Mouse (Mus musculus) kidney, embryonic 16.5 days (tissue): ENCODE measurements at regions not wholly inside any gene's neighbourhood (a gene's known extent, or its start where the extent isn't known, plus 50 kb on each side); places are given as distances from the start of the nearest gene placed in this dataset.
A peak's percentile ranks its signal among the peaks of the same experiment; 100 is the strongest.

Source experiments
- ATAC-seq: fragments of 200-750 bp; cut with Nextera tagmentation; 2 replicates; pipeline ENCODE4 v1.8.0; 2017; ENCODE audit warnings: moderate TSS enrichment; ENCODE audit not compliant: low FRiP score, low TSS enrichment
- H3K27ac ChIP-seq: fragments of 300-500 bp; sonication (generic); 2 replicates; pipeline ENCODE4 v1.5.1; 2014; ENCODE audit warnings: low read length
- H3K27me3 ChIP-seq: fragments of 300-500 bp; sonication (generic); 2 replicates; pipeline ENCODE4 v1.6.1; 2014; ENCODE audit warnings: low read length, control low read depth, mixed read lengths; ENCODE audit not compliant: insufficient read depth
- H3K36me3 ChIP-seq: fragments of 300-500 bp; sonication (generic); 2 replicates; pipeline ENCODE4 v1.6.1; 2014; ENCODE audit warnings: low read length, control low read depth, mixed read lengths; ENCODE audit not compliant: insufficient read depth
- H3K4me1 ChIP-seq: fragments of 300-500 bp; sonication (generic); 2 replicates; pipeline ENCODE4 v1.6.1; 2014; ENCODE audit warnings: low read length, control low read depth, mixed read lengths; ENCODE audit not compliant: insufficient read depth
- H3K4me2 ChIP-seq: fragments of 300-500 bp; sonication (generic); replicated peaks from 2 replicates; pipeline ENCODE4 v1.6.1; 2014; ENCODE audit warnings: low read depth, low read length
- H3K4me3 ChIP-seq: fragments of 300-500 bp; sonication (generic); 2 replicates; pipeline ENCODE4 v1.5.1; 2014; ENCODE audit warnings: mild to moderate bottlenecking, low read length
- H3K9ac ChIP-seq: fragments of 300-500 bp; sonication (generic); replicated peaks from 2 replicates; pipeline ENCODE4 v1.6.1; 2014; ENCODE audit warnings: low read length
- H3K9me3 ChIP-seq: fragments of 300-500 bp; sonication (generic); 2 replicates; pipeline ENCODE4 v1.6.1; 2016; ENCODE audit warnings: low read length, control low read depth
- WGBS: fragments of 180-500 bp; shearing (Covaris S2); extraction: QIAGEN DNeasy Blood & Tissue Kit; methylation state at CpG from one replicate; pipeline ENCODE4 v1.1.7; 2014; 5-methylcytosine and 5-hydroxymethylcytosine counted together

- Histone ChIP-seq H3K4me2 (no peak overlapping the region), H3K27ac (no peak overlapping the region), H3K9ac (no peak overlapping the region), H3K36me3 (no peaks in the 10 kb centered on the region), H3K4me1 (peaks cover 12% of the 10 kb centered on the region), H3K9me3 (no peaks in the 10 kb centered on the region), H3K27me3 (no peaks in the 10 kb centered on the region), H3K4me3 (no peak overlapping the region)
- WGBS = 70% methylated on average over 6 of the region's 6 CpGs
- ATAC-seq = no peak
Measured at GRCm38 (mm10) chr13:28517161-28517560, 259.8 kb downstream of the Gm11361 start.

- Histone ChIP-seq H3K4me2 (no peak overlapping the region), H3K27me3 (no peaks in the 10 kb centered on the region), H3K36me3 (no peaks in the 10 kb centered on the region), H3K4me1 (peaks cover 12% of the 10 kb centered on the region), H3K9ac (no peak overlapping the region), H3K27ac (no peak overlapping the region), H3K4me3 (no peak overlapping the region), H3K9me3 (no peaks in the 10 kb centered on the region)
- WGBS = 41% methylated on average over 2 of the region's 2 CpGs
- no peak for ATAC-seq
Measured at GRCm38 (mm10) chr13:28516636-28517035, 259.3 kb downstream of the Gm11361 start.

GRCm38 (mm10) chr13:28514245-28514644 is 256.9 kb downstream of the Gm11361 start:
- H3K36me3 ChIP-seq = no peaks in the 10 kb centered on the region
- H3K9ac ChIP-seq = no peak overlapping the region
- H3K4me1 ChIP-seq = peaks cover 3% of the 10 kb centered on the region; the same call in 1 of the 2 replicates
- H3K27ac ChIP-seq = no peak overlapping the region
- no peak overlapping the region for H3K4me2 ChIP-seq
- H3K9me3 ChIP-seq = no peaks in the 10 kb centered on the region
- no peak overlapping the region for H3K4me3 ChIP-seq
- H3K27me3 ChIP-seq = no peaks in the 10 kb centered on the region
- no peak for ATAC-seq

- Histone ChIP-seq H3K9ac (no peak overlapping the region), H3K4me2 (no peak overlapping the region), H3K4me3 (no peak overlapping the region)
Measured at GRCm38 (mm10) chr13:28513336-28513735, 256.0 kb downstream of the Gm11361 start.

GRCm38 (mm10) chr13:28512573-28513334 is 255.4 kb downstream of the Gm11361 start:
- H3K36me3 ChIP-seq = no peaks in the 10 kb centered on the region
- no peak overlapping the region for H3K27ac ChIP-seq
- H3K9me3 ChIP-seq = no peaks in the 10 kb centered on the region
- no peak overlapping the region for H3K4me3 ChIP-seq
- 54% methylated on average over 11 of the region's 11 CpGs for WGBS
- peaks cover 9% of the 10 kb centered on the region; the same call in 1 of the 2 replicates for H3K4me1 ChIP-seq
- H3K4me2 ChIP-seq = no peak overlapping the region
- H3K9ac ChIP-seq = 0 out of 2 replicates have a peak overlapping the region, but pooled peaks have one; percentile 31
- ATAC-seq = peak; percentile 46; the same call in 1 of the 2 replicates
- H3K27me3 ChIP-seq = no peaks in the 10 kb centered on the region

More at GRCm38 (mm10) chr13:28513336-28513735, 256.0 kb downstream of the Gm11361 start:
- 85% methylated on average over 7 of the region's 7 CpGs for WGBS
- no peak for ATAC-seq
- Histone ChIP-seq H3K27ac (no peak overlapping the region), H3K9me3 (no peaks in the 10 kb centered on the region), H3K4me1 (peaks cover 7% of the 10 kb centered on the region; the same call in 1 of the 2 replicates), H3K36me3 (no peaks in the 10 kb centered on the region), H3K27me3 (no peaks in the 10 kb centered on the region)

GRCm38 (mm10) chr13:28508184-28508583 is 250.9 kb downstream of the Gm11361 start:
- Histone ChIP-seq H3K27ac (peak overlapping the region; percentile 34; the same call in 1 of the 2 replicates), H3K36me3 (no peaks in the 10 kb centered on the region), H3K4me1 (peaks cover 7% of the 10 kb centered on the region; the same call in 1 of the 2 replicates), H3K9ac (no peak overlapping the region), H3K4me3 (no peak overlapping the region), H3K4me2 (no peak overlapping the region), H3K27me3 (no peaks in the 10 kb centered on the region), H3K9me3 (no peaks in the 10 kb centered on the region)
- 34% methylated on average over 2 of the region's 2 CpGs for whole genome bisulfite sequencing
- ATAC-seq = no peak

GRCm38 (mm10) chr13:28507783-28508182 is 250.5 kb downstream of the Gm11361 start:
- H3K4me1 ChIP-seq = peaks cover 8% of the 10 kb centered on the region
- no peak overlapping the region for H3K4me2 ChIP-seq
- no peaks in the 10 kb centered on the region for H3K36me3 ChIP-seq
- peak overlapping the region; percentile 34; the same call in 1 of the 2 replicates for H3K27ac ChIP-seq
- no peak overlapping the region for H3K9ac ChIP-seq
- peak; percentile 51; the same call in 1 of the 2 replicates for ATAC-seq
- no peaks in the 10 kb centered on the region for H3K9me3 ChIP-seq
- H3K4me3 ChIP-seq = no peak overlapping the region
- H3K27me3 ChIP-seq = no peaks in the 10 kb centered on the region
- 56% methylated on average over 5 of the region's 5 CpGs for WGBS

- WGBS = 80% methylated on average over 3 of the region's 3 CpGs
Measured at GRCm38 (mm10) chr13:28504340-28504739, 247.0 kb downstream of the Gm11361 start.

GRCm38 (mm10) chr13:28502171-28502570 is 244.8 kb downstream of the Gm11361 start:
- ATAC-seq = peak; percentile 97
- Histone ChIP-seq H3K36me3 (no peaks in the 10 kb centered on the region), H3K4me1 (peaks cover 10% of the 10 kb centered on the region; the same call in 1 of the 2 replicates), H3K27me3 (no peaks in the 10 kb centered on the region), H3K4me3 (no peak overlapping the region), H3K4me2 (no peak overlapping the region), H3K9ac (no peak overlapping the region), H3K9me3 (no peaks in the 10 kb centered on the region), H3K27ac (peak overlapping the region; percentile 29; the same call in 1 of the 2 replicates)
- 24% methylated on average over 2 of the region's 2 CpGs for WGBS

More at GRCm38 (mm10) chr13:28504340-28504739, 247.0 kb downstream of the Gm11361 start:
- Histone ChIP-seq H3K9me3 (no peaks in the 10 kb centered on the region), H3K9ac (no peak overlapping the region), H3K4me2 (no peak overlapping the region), H3K4me3 (no peak overlapping the region), H3K36me3 (no peaks in the 10 kb centered on the region), H3K4me1 (peaks cover 17% of the 10 kb centered on the region), H3K27me3 (no peaks in the 10 kb centered on the region), H3K27ac (no peak overlapping the region)
- no peak for ATAC-seq

GRCm38 (mm10) chr13:28500697-28501096 is 243.4 kb downstream of the Gm11361 start:
- WGBS = 91% methylated on average over 6 of the region's 6 CpGs
- H3K27me3 ChIP-seq = no peaks in the 10 kb centered on the region

More at GRCm38 (mm10) chr13:28500697-28501096, 243.4 kb downstream of the Gm11361 start:
- Histone ChIP-seq H3K9me3 (no peaks in the 10 kb centered on the region), H3K4me2 (no peak overlapping the region), H3K4me1 (peaks cover 10% of the 10 kb centered on the region; the same call in 1 of the 2 replicates), H3K4me3 (no peak overlapping the region), H3K36me3 (no peaks in the 10 kb centered on the region), H3K9ac (no peak overlapping the region), H3K27ac (no peak overlapping the region)
- ATAC-seq = no peak
